Mouse (Mus musculus): ENCODE measurements around the gene Nucks1. TPM values are rescaled to one million over a fixed set of nuclear protein-coding genes. Genes with fewer than 3 reads are reported as not detected.
A peak's percentile ranks its signal among the peaks of the same experiment; 100 is the strongest.

Gene Nucks1
- total and polyA plus RNA-seq, 3 experiments, result 87.4 to 267 (median 96.9) TPM

- no peak overlapping the region for H3K4me2 ChIP-seq (ENCODE audit: insufficient read depth, low read depth, poor library complexity, severe bottlenecking)
- in situ Hi-C loops (cut with MboI; ENCODE audit: low pct_ligation_motif_present, low pct_unique_long_range_greater_than_20kb, low sequenced_read_pairs), result no loop called here
- H3K4me1 ChIP-seq (ENCODE audit: control insufficient read depth in 1 of 2, insufficient read depth in 2 of 2), result peaks cover 14 to 28% of the 10 kb centered on the region in 2 experiments
- no peak overlapping the region for H3K9ac ChIP-seq (ENCODE audit: insufficient read depth, low read depth)
- no peaks in the 10 kb centered on the region for H3K27me3 ChIP-seq (replicated peaks)
- no peaks in the 10 kb centered on the region for H3K9me3 ChIP-seq (replicated peaks; ENCODE audit: low read length)
- no peak for DNase-seq (ENCODE audit: extremely low read depth)
- dilution Hi-C loops (cut with MboI; ENCODE audit: extremely low pct_ligation_motif_present, extremely low pct_unique_long_range_greater_than_20kb, low sequenced_read_pairs), result no loop called here
- H3K36me3 ChIP-seq (replicated peaks in 1 of 2; ENCODE audit: control insufficient read depth in 1 of 2, insufficient read depth in 1 of 2, low read length in 1 of 2), result no peaks in the 10 kb centered on the region
- no peak overlapping the region for H3K27ac ChIP-seq (ENCODE audit: insufficient read depth, low read depth)
- H3K79me2 ChIP-seq (replicated peaks; ENCODE audit: control insufficient read depth, extremely low read depth, insufficient read depth, poor library complexity, severe bottlenecking), result no peaks in the 10 kb centered on the region
- peak; percentile 56 for TF ChIP-seq EP300 (IDR thresholded peaks at IDR 0.05; ENCODE audit: low read length)
- no peak for TF ChIP-seq GABPA (IDR thresholded peaks at IDR 0.05; ENCODE audit: insufficient replicate concordance, low read depth, low read length)
- TF ChIP-seq ZNF384 (IDR thresholded peaks at IDR 0.05; ENCODE audit: low read depth, low read length), result peak; percentile 89
- no peak for TF ChIP-seq JUN (IDR thresholded peaks at IDR 0.05; ENCODE audit: insufficient read depth, low read depth, low read length)
- TF ChIP-seq ELF1 (IDR thresholded peaks at IDR 0.05; ENCODE audit: low read depth, low read length), result no peak
- TF ChIP-seq MYC (IDR thresholded peaks at IDR 0.05; ENCODE audit: low read depth, low read length), result no peak
- no peak for TF ChIP-seq MXI1 (IDR thresholded peaks at IDR 0.05; ENCODE audit: low read depth, low read length)
- no peak for TF ChIP-seq ETS1 (conservative IDR thresholded peaks at IDR 0.05; ENCODE audit: low read depth, low read length)
- no peak for TF ChIP-seq ZC3H11A (IDR thresholded peaks at IDR 0.05; ENCODE audit: low read depth, low read length)
- no peak for TF ChIP-seq NRF1 (IDR thresholded peaks at IDR 0.05; ENCODE audit: low read depth, low read length)
- 0 out of 2 replicates have a peak, but pooled peaks have one; percentile 21 for TF ChIP-seq BHLHE40 (IDR thresholded peaks at IDR 0.05; ENCODE audit: low read depth, low read length)
- TF ChIP-seq PAX5 (IDR thresholded peaks at IDR 0.05; ENCODE audit: low read length), result no peak
- TF ChIP-seq UBTF (IDR thresholded peaks at IDR 0.05; ENCODE audit: low read depth, low read length), result no peak
- TF ChIP-seq MAZ (IDR thresholded peaks at IDR 0.05; ENCODE audit: low read depth, low read length), result no peak
- peak; percentile 80 for TF ChIP-seq IRF4 (IDR thresholded peaks at IDR 0.05; ENCODE audit: low read depth, low read length)
- no peak for TF ChIP-seq E2F4 (IDR thresholded peaks at IDR 0.05; ENCODE audit: insufficient replicate concordance, low read depth, low read length)
- no peak overlapping the region for H3K4me3 ChIP-seq (replicated peaks in 1 of 3; ENCODE audit: low read depth in 2 of 3, low read length in 2 of 3, poor library complexity in 1 of 3)
These were observed 36.3 kb downstream of the Nucks1 start for GRCm38 (mm10) chr1:131946462-131947215.

GRCm38 (mm10) chr1:131947997-131948525 is 37.7 kb downstream of the Nucks1 start:
- in situ Hi-C loops (cut with MboI; ENCODE audit: low pct_ligation_motif_present, low pct_unique_long_range_greater_than_20kb, low sequenced_read_pairs), result no loop called here
- Histone ChIP-seq H3K4me3 (replicated peaks in 1 of 3; ENCODE audit: low read depth in 2 of 3, low read length in 2 of 3, poor library complexity in 1 of 3) (no peak overlapping the region), H3K4me1 (ENCODE audit: control insufficient read depth in 1 of 2, insufficient read depth in 2 of 2) (peaks cover 14 to 26% of the 10 kb centered on the region in 2 experiments), H3K27me3 (replicated peaks) (no peaks in the 10 kb centered on the region), H3K9me3 (replicated peaks; ENCODE audit: low read length) (no peaks in the 10 kb centered on the region), H3K4me2 (ENCODE audit: insufficient read depth, low read depth, poor library complexity, severe bottlenecking) (no peak overlapping the region), H3K36me3 (replicated peaks in 1 of 2; ENCODE audit: control insufficient read depth in 1 of 2, insufficient read depth in 1 of 2, low read length in 1 of 2) (no peaks in the 10 kb centered on the region), H3K9ac (ENCODE audit: insufficient read depth, low read depth) (no peak overlapping the region), H3K27ac (ENCODE audit: insufficient read depth, low read depth) (no peak overlapping the region), H3K79me2 (replicated peaks; ENCODE audit: control insufficient read depth, extremely low read depth, insufficient read depth, poor library complexity, severe bottlenecking) (no peaks in the 10 kb centered on the region)
- no peak for DNase-seq (ENCODE audit: extremely low read depth)
- dilution Hi-C loops (cut with MboI; ENCODE audit: extremely low pct_ligation_motif_present, extremely low pct_unique_long_range_greater_than_20kb, low sequenced_read_pairs), result no loop called here
- no peak for TF ChIP-seq CHD1 (IDR thresholded peaks at IDR 0.05; ENCODE audit: low read depth, low read length)
- TF ChIP-seq SMC3 (IDR thresholded peaks at IDR 0.05; ENCODE audit: low read depth, low read length), result no peak
- no peak for TF ChIP-seq USF1 (IDR thresholded peaks at IDR 0.05; ENCODE audit: low read depth, low read length)
- no peak for TF ChIP-seq ZKSCAN1 (IDR thresholded peaks at IDR 0.05; ENCODE audit: borderline replicate concordance, low read depth, low read length)
- TF ChIP-seq USF2 (conservative IDR thresholded peaks at IDR 0.05; ENCODE audit: low read depth, low read length), result no peak
- TF ChIP-seq TCF12 (IDR thresholded peaks at IDR 0.05; ENCODE audit: low read depth, low read length), result peak; percentile 16; the same call in 1 of the 2 replicates
- no peak for TF ChIP-seq ETS1 (conservative IDR thresholded peaks at IDR 0.05; ENCODE audit: low read depth, low read length)
- no peak for TF ChIP-seq JUND (conservative IDR thresholded peaks at IDR 0.05; ENCODE audit: low read depth, low read length)
- TF ChIP-seq MAX (IDR thresholded peaks at IDR 0.05; ENCODE audit: low read length), result no peak
- TF ChIP-seq E2F4 (IDR thresholded peaks at IDR 0.05; ENCODE audit: insufficient replicate concordance, low read depth, low read length), result no peak
- TF ChIP-seq RCOR1 (conservative IDR thresholded peaks at IDR 0.05; ENCODE audit: low read depth, low read length), result no peak
- 0 out of 2 replicates have a peak, but pooled peaks have one; percentile 8 for TF ChIP-seq EP300 (IDR thresholded peaks at IDR 0.05; ENCODE audit: low read length)
- TF ChIP-seq UBTF (IDR thresholded peaks at IDR 0.05; ENCODE audit: low read depth, low read length), result no peak
- no peak for TF ChIP-seq GABPA (IDR thresholded peaks at IDR 0.05; ENCODE audit: insufficient replicate concordance, low read depth, low read length)

Data from CH12.LX (cell line).